Mouse (Mus musculus) liver (tissue): Measurements from ENCODE around the gene Gm21887.
"Not testable (repeated sequence)": the region's sequence is repeated elsewhere in the genome, so short reads cannot be mapped to it uniquely, and the experiment has no call there.

ENCODE experiments used
- DNase-seq: peaks from one replicate; pipeline ENCODE4 v3.0.0-alpha.2; 2020; ENCODE audit warnings: mixed read lengths

The Gm21887 gene

GRCm38 (mm10) chrX:170015883-170016282, 6.4 kb downstream of the Gm21887 start:
- DNase-seq: not testable (repeated sequence)

GRCm38 (mm10) chrX:170017333-170018245, 8.1 kb downstream of the Gm21887 start:
- not testable (repeated sequence) for DNase-seq

- DNase-seq: peak; percentile 49
Measured at GRCm38 (mm10) chrX:170018571-170019218, 9.2 kb downstream of the Gm21887 start.

GRCm38 (mm10) chrX:170019219-170019953, 9.9 kb downstream of the Gm21887 start:
- not testable (repeated sequence) for DNase-seq

GRCm38 (mm10) chrX:170019954-170020689, 10.7 kb downstream of the Gm21887 start:
- not testable (repeated sequence) for DNase-seq

- peak; percentile 55 for DNase-seq
Measured at GRCm38 (mm10) chrX:170020690-170021050, 11.2 kb downstream of the Gm21887 start.

GRCm38 (mm10) chrX:170021205-170021604, 11.7 kb downstream of the Gm21887 start:
- not testable (repeated sequence) for DNase-seq

- DNase-seq: not testable (repeated sequence)
Measured at GRCm38 (mm10) chrX:170021750-170022461, 12.4 kb downstream of the Gm21887 start.
